Mouse (Mus musculus) lung, postnatal 0 days (tissue): Measurements from ENCODE around the gene Sobp.

Experiments
- CTCF ChIP-seq: IDR thresholded peaks from 2 replicates; pipeline ENCODE4 v1.5.1; 2016; ENCODE audit warnings: antibody characterized with exemption, mild to moderate bottlenecking
- EP300 ChIP-seq: IDR thresholded peaks from 2 replicates; pipeline ENCODE4 v1.6.1; 2016; ENCODE audit warnings: antibody characterized with exemption, mild to moderate bottlenecking, control low read depth

- TF ChIP-seq CTCF, result no peak
- TF ChIP-seq EP300, result no peak
Observed at GRCm38 (mm10) chr10:43093440-43093839, 80.9 kb downstream of the Sobp start.
